Mouse (Mus musculus): ENCODE data around the gene Mpp5. TPM values are rescaled to one million over a fixed set of nuclear protein-coding genes. Genes with fewer than 3 reads are reported as not detected.

Mpp5 gene
- polyA plus RNA-seq, 1 experiment = 18.2 TPM

DNA sequence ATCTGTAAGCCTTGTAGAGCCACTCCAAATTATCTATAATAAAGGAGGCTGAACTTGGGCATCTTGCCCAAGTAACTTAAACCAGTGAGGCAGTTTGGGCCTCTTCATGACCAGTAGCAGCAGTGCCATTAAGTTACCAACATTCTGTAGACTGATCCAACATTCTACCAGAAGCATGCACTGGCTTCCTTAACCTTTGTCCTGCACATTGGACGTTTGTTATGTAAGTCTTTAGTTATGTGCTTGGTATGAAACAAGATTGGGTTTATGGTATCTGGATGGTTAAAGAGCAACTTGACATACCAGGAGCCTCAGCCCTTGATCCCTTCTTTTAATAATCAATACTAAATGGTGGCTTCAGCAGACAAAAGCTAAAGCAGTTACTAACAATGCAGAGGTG lies 141.4 kb downstream of the Mpp5 start:
- no peak for TF ChIP-seq POLR2A (IDR thresholded peaks at IDR 0.05; ENCODE audit: borderline replicate concordance, low read depth, low read length)
- TF ChIP-seq CTCF (IDR thresholded peaks at IDR 0.05; ENCODE audit: low read depth, low read length) = no peak
- H3K4me3 ChIP-seq (ENCODE audit: insufficient read depth, low read length) = no peak overlapping the region
- H3K27ac ChIP-seq (ENCODE audit: insufficient read depth, low read depth, low read length) = no peak overlapping the region
- H3K4me1 ChIP-seq (ENCODE audit: control insufficient read depth, insufficient read depth, low read length) = peaks cover 10% of the 10 kb centered on the region

Other genes starting within 250 kb of the Mpp5 start
- not detected in 2 replicates for gene Fam71d, start 57.4 kb upstream of the Mpp5 start, polyA plus RNA-seq (2012; ENCODE audit: insufficient read depth, insufficient read length, missing spikeins)
- 138 and 153 TPM in 2 replicates for gene Atp6v1d, start 112.7 kb downstream of the Mpp5 start, polyA plus RNA-seq (2012; ENCODE audit: insufficient read depth, insufficient read length, missing spikeins)
- 40.7 and 44.0 TPM in 2 replicates for gene Eif2s1, start 112.9 kb downstream of the Mpp5 start, polyA plus RNA-seq (2012; ENCODE audit: insufficient read depth, insufficient read length, missing spikeins)
- not detected in 2 replicates for gene Plek2, start 158.1 kb downstream of the Mpp5 start, polyA plus RNA-seq (2012; ENCODE audit: insufficient read depth, insufficient read length, missing spikeins)

All from bone marrow macrophage, adult 2 months (primary cell).